Mouse (Mus musculus) spleen, adult 2 months (tissue): ENCODE measurements around the gene Mpped2. TPM values are rescaled to one million over a fixed set of nuclear protein-coding genes. Genes with fewer than 3 reads are reported as not detected.

Source experiments
- DNase-seq, 2 experiments: peaks; one replicate each; pipeline versions ENCODE4 v3.0.0 to v3.0.0-alpha.2; 2012 to 2021; ENCODE audit warnings: low spot score in 2 of 2, low read depth in 1 of 2
- H3K27ac ChIP-seq: fragments of 200-500 bp; 2 replicates; pipeline ENCODE4 v1.5.1; 2012; ENCODE audit warnings: low read length, inconsistent platforms; ENCODE audit not compliant: insufficient read depth
- H3K27me3 ChIP-seq: fragments of 200-500 bp; 2 replicates; pipeline ENCODE4 v1.6.1; 2012; ENCODE audit warnings: mild to moderate bottlenecking, moderate library complexity, low read length, inconsistent platforms; ENCODE audit not compliant: control insufficient read depth, insufficient read depth
- H3K36me3 ChIP-seq: fragments of 200-500 bp; 2 replicates; pipeline ENCODE4 v1.6.1; 2012; ENCODE audit warnings: mild to moderate bottlenecking, low read length, inconsistent platforms; ENCODE audit not compliant: control insufficient read depth, insufficient read depth
- H3K4me1 ChIP-seq: fragments of 200-500 bp; 2 replicates; pipeline ENCODE4 v1.6.1; 2011; ENCODE audit warnings: inconsistent platforms; ENCODE audit not compliant: control insufficient read depth, insufficient read depth, insufficient read length
- H3K4me3 ChIP-seq: fragments of 200-500 bp; 2 replicates; pipeline ENCODE4 v1.5.1; 2011; ENCODE audit warnings: mild to moderate bottlenecking, inconsistent platforms; ENCODE audit not compliant: insufficient read depth, insufficient read length; ENCODE audit errors: extremely low read depth
- CTCF ChIP-seq: fragments of 200-500 bp; IDR thresholded peaks from 2 replicates; pipeline ENCODE4 v1.5.1; 2011; ENCODE audit warnings: mild to moderate bottlenecking, inconsistent platforms; ENCODE audit not compliant: insufficient read depth, insufficient read length, insufficient replicate concordance; ENCODE audit errors: extremely low read depth
- POLR2A ChIP-seq: fragments of 200-500 bp; IDR thresholded peaks from 2 replicates; pipeline ENCODE4 v1.6.1; 2011; ENCODE audit warnings: low read depth, low read length, inconsistent platforms
- WGBS: fragments of 180-500 bp; shearing (Covaris S2); methylation state at CpG from one replicate; pipeline ENCODE4 v1.1.7; 2018; 5-methylcytosine and 5-hydroxymethylcytosine counted together
- polyA plus RNA-seq: library from polyadenylated mRNA; depleted of rRNA; stranded (reverse); fragments of >200 nt; gene quantifications from 2 replicates; pipeline ENCODE4 v1.2.3, GENCODE M21; 2012

Mpped2 gene
- polyA plus RNA-seq, 1 experiment = 0.02 TPM

DNA sequence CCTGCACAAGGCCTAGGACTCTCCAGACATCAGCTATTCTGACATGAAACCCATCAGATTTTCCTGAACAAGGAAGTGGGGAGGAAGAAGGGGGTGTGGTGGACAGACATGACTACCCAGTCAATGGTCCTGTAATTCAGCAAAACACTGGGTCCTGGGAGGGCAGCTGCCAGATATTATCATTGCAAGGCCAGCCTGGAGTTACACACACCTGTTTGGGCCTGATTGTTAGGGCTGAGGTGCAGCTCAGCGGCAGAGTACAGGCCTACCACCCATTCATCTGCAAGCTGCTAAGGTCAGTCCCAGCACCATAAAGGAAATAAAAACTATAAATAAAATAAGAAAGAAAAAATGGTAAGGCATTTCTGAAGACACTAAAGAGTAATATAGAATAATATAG lies 52.3 kb downstream of the Mpped2 start:
- Histone ChIP-seq H3K36me3 (no peaks in the 10 kb centered on the region), H3K27ac (no peak overlapping the region), H3K4me1 (no peaks in the 10 kb centered on the region), H3K27me3 (no peaks in the 10 kb centered on the region), H3K4me3 (no peak overlapping the region)
- 87% methylated on average over 1 of the region's 1 CpGs for WGBS
- no peak for DNase-seq
- TF ChIP-seq CTCF (no peak), POLR2A (no peak)

DNA sequence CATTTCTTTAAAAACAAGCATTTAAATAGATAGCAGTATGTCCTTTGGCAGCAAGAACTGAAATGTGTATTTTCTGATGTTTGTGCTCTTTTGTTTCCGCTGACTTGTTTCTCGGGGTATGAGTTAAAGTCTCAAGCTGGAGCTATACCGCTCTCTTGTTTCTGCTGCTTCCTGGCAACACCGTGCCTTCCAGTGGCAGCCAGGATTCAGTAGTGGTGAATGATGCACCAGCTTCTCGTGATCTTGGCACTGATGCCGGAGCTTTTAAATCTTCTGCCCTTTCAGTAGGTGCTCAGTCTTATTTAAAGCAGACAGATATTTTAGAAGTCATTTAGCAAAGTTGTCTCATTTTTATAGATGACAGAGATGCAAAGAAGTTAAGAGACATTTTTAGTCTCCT lies 53.1 kb downstream of the Mpped2 start:
- H3K36me3 ChIP-seq = no peaks in the 10 kb centered on the region
- 93% methylated on average over 6 of the region's 6 CpGs for WGBS
- H3K27ac ChIP-seq = no peak overlapping the region
- TF ChIP-seq POLR2A (no peak), CTCF (no peak)
- H3K27me3 ChIP-seq = no peaks in the 10 kb centered on the region
- H3K4me3 ChIP-seq = no peak overlapping the region
- DNase-seq = no peak
- no peaks in the 10 kb centered on the region for H3K4me1 ChIP-seq

DNA sequence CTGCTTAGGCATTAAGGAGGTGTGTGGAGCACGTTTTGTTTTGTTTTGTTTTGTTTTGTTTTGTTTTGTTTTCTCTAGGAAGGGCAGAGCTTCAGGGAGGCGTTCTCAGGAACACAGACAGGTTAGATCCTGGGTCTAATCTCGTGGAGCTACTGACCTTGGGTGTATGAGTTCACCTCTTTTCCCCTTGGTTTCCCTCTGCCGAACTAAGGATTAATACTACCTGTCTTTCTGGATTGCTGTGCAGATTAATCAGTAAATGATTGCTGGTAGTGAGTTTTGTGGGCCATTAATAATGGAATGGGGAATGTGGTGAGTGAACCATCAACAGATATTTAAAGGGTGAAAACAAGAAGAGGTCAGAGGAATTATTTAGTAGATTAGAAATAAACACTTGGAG lies 53.8 kb downstream of the Mpped2 start:
- WGBS = 77% methylated on average over 4 of the region's 4 CpGs
- DNase-seq = no peak

DNA sequence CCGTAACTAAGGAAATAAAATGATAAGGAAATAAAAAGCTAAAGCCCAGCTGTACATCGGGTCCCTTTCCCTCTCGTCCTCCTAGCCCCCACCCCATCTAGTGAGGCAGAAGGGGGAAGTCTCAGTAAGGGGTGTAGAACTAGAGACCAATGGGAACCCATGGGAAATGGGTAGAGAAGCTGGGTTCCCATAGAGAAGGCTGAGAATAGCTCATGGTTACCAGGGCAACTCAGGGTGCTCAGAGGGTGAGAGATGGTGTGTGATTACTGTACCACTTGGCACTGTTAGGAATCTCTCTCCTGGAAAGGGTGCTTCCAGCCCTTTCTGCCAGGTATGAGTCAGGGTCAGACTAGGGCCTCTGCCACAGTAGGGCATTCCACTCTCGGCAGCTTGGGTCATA lies 54.3 kb downstream of the Mpped2 start:
- no peak for DNase-seq
- Histone ChIP-seq H3K27ac (no peak overlapping the region), H3K36me3 (no peaks in the 10 kb centered on the region), H3K4me3 (no peak overlapping the region), H3K4me1 (no peaks in the 10 kb centered on the region), H3K27me3 (no peaks in the 10 kb centered on the region)
- no peak for TF ChIP-seq CTCF
- TF ChIP-seq POLR2A = no peak
- WGBS = 81% methylated on average over 4 of the region's 4 CpGs

More for the DNA sequence above, 53.8 kb downstream of the Mpped2 start:
- Histone ChIP-seq H3K27ac (no peak overlapping the region), H3K4me1 (no peaks in the 10 kb centered on the region), H3K27me3 (no peaks in the 10 kb centered on the region), H3K4me3 (no peak overlapping the region), H3K36me3 (no peaks in the 10 kb centered on the region)
- TF ChIP-seq POLR2A (no peak), CTCF (no peak)

DNA sequence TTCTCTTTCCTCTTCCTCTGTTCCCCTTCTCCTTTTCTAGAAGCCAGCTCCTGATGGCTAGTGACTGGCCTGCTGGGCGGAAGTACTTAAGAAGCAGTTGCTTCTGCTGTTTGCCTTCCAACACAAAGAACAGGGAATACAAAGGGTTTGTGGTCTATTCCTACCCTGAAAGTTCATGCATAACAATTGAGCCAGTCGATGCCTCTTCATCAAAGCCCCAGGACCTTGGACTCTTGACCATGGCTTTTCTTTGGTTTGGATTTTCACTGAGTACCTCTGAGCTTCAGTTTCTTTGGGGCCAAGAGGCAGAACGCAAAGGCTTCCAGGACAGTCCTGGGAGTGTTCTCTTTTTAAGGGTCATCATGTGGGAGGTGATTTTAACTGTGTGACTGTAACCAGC lies 57.8 kb downstream of the Mpped2 start:
- Histone ChIP-seq H3K27ac (no peak overlapping the region), H3K4me1 (no peaks in the 10 kb centered on the region), H3K4me3 (no peak overlapping the region), H3K27me3 (no peaks in the 10 kb centered on the region), H3K36me3 (no peaks in the 10 kb centered on the region)
- WGBS = 79% methylated on average over 3 of the region's 3 CpGs
- no peak for DNase-seq
- TF ChIP-seq POLR2A (no peak), CTCF (no peak)

DNA sequence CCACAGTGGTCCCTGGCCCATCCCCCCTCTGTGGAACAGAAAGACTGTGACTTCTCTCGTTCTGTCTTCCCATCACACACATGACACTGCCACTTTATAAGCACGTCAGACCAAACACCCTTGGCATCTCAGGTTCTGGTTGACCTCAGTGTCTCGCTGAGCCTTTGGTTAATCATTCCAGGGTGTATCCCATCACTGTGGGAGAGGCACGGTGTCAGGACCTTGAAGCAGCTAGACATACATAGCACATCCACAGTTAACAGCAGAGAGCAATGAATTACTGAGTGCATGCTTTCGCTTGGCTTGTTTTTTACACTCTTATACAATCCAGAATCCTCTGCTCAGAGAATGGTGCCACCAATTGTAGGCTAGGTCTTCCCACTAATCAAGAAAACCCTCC lies 60.6 kb downstream of the Mpped2 start:
- no peak overlapping the region for H3K27ac ChIP-seq
- WGBS = 86% methylated on average over 5 of the region's 5 CpGs
- H3K36me3 ChIP-seq = no peaks in the 10 kb centered on the region
- H3K4me3 ChIP-seq = no peak overlapping the region
- H3K4me1 ChIP-seq = no peaks in the 10 kb centered on the region
- no peaks in the 10 kb centered on the region for H3K27me3 ChIP-seq
- TF ChIP-seq CTCF (no peak), POLR2A (no peak)
- no peak for DNase-seq

DNA sequence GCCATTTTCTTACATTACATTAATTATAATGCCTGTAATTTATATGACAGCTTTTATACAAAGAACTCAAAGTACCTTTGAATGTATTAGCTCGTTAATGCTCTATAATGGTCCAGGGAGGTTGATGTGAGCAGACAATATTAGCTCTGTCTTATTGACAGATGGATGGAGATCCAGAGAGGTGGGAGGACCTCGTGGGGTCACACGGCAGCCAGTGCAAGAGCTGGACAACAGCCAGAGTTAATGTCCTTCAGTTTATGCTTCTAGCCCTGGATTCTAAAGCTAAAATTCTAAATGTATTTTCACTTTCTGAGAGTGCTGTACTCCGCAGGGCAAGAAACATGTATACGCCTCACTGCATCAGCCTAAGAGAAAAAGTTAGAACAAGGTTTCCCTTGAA lies 61.6 kb downstream of the Mpped2 start:
- WGBS = 84% methylated on average over 5 of the region's 5 CpGs
- Histone ChIP-seq H3K36me3 (no peaks in the 10 kb centered on the region), H3K27ac (no peak overlapping the region), H3K27me3 (no peaks in the 10 kb centered on the region), H3K4me1 (no peaks in the 10 kb centered on the region), H3K4me3 (no peak overlapping the region)
- no peak for DNase-seq
- TF ChIP-seq POLR2A = no peak
- no peak for TF ChIP-seq CTCF
